Mouse (Mus musculus) layer of hippocampus, adult 2 months (tissue): ENCODE results near the gene Slc28a1. TPM values are rescaled to one million over a fixed set of nuclear protein-coding genes. Genes with fewer than 3 reads are reported as not detected.
"Not testable (repeated sequence)": the region's sequence is repeated elsewhere in the genome, so short reads cannot be mapped to it uniquely, and the experiment has no call there.

Source experiments
- DNase-seq, 2 experiments: peaks; one replicate each; pipeline ENCODE4 v3.0.0; 2022; ENCODE audit warnings: low spot score in 2 of 2
- H3K27ac ChIP-seq: fragments of 200-600 bp; 2 replicates; pipeline ENCODE4 v1.8.1; 2022
- H3K4me3 ChIP-seq: fragments of 200-600 bp; 2 replicates; pipeline ENCODE4 v1.8.1; 2022; ENCODE audit warnings: mild to moderate bottlenecking
- CTCF ChIP-seq: fragments of 200-600 bp; conservative IDR thresholded peaks from 2 replicates; pipeline ENCODE4 v1.8.1; 2022; ENCODE audit warnings: antibody characterized with exemption, mild to moderate bottlenecking, moderate library complexity
- total RNA-seq, 2 experiments: library from RNA; stranded (reverse); gene quantifications; 2 replicates each; pipeline ENCODE4 v1.2.3; 2021

The Slc28a1 gene
- total RNA-seq, 2 experiments from 2014 or later = not detected

DNA sequence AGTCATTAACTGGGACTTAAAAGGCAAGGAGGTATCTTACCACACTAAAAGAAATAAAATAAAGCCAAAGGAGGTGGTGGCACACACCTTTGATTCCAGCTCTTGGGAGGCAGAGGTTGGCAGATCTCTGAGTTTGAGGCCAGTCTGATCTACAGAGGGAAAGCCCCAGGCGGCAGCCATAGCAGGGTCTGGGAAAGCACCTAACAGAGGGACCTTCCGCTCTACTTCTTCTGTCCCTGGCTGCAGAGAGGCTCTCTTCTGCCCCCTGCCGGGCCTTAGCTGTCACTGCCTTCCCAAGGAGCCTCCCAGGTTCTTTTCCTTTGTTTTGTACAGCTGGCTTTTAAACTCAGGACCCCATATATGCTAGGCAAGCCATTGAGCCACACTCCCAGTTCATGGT, 40.4 kb downstream of the Slc28a1 start:
- Histone ChIP-seq H3K27ac (no peak overlapping the region), H3K4me3 (no peak overlapping the region)
- TF ChIP-seq CTCF = peak; percentile 99
- DNase-seq = peak; percentile 26 to 51

DNA sequence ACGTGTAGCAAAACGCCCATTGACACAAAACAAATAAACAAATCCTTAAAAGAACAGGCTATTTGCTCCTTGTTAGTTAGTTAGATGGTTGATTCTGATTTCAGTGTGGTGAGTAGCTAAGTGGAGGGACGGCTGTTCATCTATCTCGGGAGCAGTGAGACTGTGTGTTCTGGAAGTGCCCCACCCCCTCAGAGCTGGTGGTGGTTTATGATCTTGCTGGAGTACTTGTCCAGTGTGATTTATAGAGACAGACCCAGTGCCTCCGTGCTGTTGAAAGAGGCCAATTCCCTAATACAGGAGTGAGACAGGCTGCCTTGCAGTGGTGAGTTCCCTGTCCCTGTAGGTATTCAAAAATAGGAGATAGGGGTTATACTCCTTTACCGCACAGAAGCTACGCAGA, 44.3 kb downstream of the Slc28a1 start:
- no peak overlapping the region for H3K27ac ChIP-seq
- no peak for DNase-seq
- TF ChIP-seq CTCF = no peak

DNA sequence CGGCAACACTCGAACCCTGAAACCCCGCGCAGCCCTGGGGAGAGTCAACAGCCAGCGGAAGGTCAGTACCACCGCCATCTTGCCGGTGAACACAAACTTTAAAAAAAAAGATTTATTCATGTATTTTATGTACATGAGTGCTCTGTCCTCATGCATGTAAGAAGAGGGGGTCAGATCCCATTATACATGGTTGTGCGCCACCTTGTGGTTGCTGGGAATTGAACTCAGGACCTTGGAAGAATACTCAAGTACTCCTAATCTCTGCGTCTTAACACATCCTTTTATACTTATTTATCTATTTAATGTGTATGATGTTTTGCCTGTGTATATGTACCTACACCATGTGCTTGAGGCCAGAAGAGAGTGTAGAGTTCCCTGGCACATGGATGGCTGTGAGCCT, 47.1 kb downstream of the Slc28a1 start:
- TF ChIP-seq CTCF = peak; percentile 74
- Histone ChIP-seq H3K27ac (no peak overlapping the region), H3K4me3 (no peak overlapping the region)
- DNase-seq = peak in 1 of 2 experiments; percentile 20

More for the DNA sequence above, 44.3 kb downstream of the Slc28a1 start:
- no peak overlapping the region for H3K4me3 ChIP-seq

DNA sequence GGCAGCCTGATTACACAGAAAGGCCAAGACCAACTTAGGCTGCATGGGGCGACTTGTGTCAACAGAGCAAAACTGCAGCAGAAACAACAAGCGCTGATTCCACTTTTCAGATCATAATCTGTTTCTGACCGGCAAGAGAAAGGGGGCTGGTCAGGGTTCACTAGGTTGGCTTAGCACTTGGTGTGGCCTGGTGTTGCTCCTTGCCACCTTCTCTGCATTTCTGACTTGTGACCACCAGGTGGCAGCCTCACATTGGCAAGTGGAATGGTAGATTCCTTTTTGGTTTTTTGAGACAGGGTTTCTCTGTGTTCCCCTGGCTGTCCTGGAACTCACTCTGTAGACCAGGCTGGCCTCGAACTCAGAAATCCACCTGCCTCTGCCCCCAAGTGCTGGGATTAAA, 47.7 kb downstream of the Slc28a1 start:
- TF ChIP-seq CTCF = peak; percentile 83
- peak; percentile 70 to 81 for DNase-seq
- H3K27ac ChIP-seq = no peak overlapping the region
- no peak overlapping the region for H3K4me3 ChIP-seq

DNA sequence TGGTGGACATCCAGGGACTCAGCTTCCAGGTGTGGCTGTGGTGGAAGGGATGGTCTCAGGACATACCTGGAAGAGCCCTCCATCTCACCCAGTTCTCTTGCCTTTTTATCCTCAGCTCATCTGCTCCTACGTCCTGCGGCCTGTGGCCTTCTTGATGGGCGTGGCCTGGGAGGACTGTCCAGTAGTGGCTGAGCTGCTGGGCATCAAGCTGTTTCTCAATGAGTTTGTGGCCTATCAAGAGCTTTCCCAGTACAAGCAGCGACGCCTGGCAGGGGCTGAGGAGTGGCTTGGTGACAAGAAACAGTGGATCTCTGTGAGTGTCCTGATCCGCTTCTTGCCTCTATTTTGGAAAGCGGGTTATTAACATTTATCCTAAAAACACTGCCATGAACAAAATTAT, 49.8 kb downstream of the Slc28a1 start:
- H3K4me3 ChIP-seq = no peak overlapping the region
- DNase-seq = no peak
- H3K27ac ChIP-seq = no peak overlapping the region
- TF ChIP-seq CTCF = no peak

DNA sequence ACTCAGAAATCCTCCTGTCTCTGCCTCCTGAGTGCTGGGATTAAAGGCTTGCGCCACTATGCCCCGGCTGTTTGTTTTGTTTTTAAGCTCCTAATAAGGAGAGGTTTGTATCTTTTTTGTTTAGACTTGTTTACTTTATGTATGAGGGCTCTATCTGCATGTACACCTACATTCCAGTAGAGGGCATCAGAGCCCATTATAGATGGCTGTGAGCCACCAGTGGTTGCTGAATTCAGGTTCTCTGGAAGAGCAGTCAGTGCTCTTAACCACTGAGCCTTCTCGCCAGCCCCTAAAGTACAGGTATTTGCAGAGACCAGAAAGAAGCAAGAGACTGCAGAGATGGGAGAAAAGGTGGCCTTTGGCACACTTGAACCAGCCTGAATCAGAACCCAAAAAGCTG, 52.5 kb downstream of the Slc28a1 start:
- peak in 1 of 2 experiments; percentile 32 for DNase-seq

DNA sequence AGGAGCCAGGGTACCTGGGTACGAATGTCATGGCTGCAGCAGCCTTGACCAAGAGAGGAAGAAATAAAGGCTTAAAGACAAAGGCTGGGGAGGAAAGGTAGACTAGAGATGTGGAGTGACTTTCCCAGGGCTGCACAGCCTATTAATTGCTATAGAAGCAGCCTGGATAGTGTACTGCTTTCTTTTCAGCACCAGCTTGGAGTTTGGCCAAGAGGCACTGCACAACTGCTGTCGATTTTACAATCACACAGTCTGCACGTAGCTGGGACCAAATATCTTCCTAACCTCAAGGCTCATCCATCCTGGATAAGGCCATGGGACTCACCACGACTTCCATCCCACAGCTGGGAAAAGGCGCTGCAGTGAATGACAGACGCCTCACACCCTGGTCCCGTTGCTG, 54.8 kb downstream of the Slc28a1 start:
- no peak overlapping the region for H3K27ac ChIP-seq
- DNase-seq = no peak
- no peak for TF ChIP-seq CTCF
- no peak overlapping the region for H3K4me3 ChIP-seq

More for the DNA sequence above, 52.5 kb downstream of the Slc28a1 start:
- peak; percentile 89 for TF ChIP-seq CTCF
- Histone ChIP-seq H3K27ac (no peak overlapping the region), H3K4me3 (no peak overlapping the region)

DNA sequence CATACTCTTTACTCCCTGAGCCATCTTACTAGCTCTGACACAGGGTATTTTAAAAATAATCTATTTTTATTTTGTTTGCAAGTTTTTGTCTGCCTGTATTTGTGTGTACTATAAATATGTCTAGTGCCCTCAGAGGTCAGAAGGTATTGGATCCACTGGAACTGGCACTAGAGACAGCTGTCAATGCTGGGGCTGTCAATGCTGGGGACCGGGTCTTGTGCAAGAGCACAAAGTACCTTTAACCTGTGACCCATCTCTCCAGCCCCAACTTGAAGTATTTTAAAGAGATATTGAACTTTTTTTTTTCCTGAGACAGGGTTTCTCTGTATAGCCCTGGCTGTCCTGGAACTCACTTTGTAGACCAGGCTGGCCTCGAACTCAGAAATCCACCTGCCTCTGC, 59.3 kb downstream of the Slc28a1 start:
- H3K27ac ChIP-seq = no peak overlapping the region
- TF ChIP-seq CTCF = no peak
- H3K4me3 ChIP-seq = no peak overlapping the region

DNA sequence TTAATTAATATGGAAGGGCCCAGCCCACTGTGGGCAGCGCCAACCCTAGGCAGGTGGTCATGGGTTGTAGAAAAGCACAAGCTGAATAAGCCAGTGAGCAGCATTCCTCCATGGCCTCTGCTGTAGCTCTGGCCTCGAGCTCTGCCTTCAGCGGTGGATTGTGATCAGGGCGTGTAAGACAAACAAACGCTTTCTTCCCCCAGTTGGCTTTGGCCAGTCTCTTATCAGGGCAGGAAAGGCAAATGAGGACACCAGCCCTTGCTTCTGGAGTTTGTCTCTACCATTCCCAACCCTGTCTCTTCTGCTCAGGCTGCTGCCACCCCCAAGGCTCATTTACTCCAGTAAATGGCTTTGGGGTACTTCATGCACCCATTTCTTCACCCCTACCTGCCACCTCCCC, 60.1 kb downstream of the Slc28a1 start:
- Histone ChIP-seq H3K27ac (no peak overlapping the region), H3K4me3 (no peak overlapping the region)
- TF ChIP-seq CTCF = no peak
- DNase-seq = no peak

More for the DNA sequence above, 59.3 kb downstream of the Slc28a1 start:
- DNase-seq = no peak

DNA sequence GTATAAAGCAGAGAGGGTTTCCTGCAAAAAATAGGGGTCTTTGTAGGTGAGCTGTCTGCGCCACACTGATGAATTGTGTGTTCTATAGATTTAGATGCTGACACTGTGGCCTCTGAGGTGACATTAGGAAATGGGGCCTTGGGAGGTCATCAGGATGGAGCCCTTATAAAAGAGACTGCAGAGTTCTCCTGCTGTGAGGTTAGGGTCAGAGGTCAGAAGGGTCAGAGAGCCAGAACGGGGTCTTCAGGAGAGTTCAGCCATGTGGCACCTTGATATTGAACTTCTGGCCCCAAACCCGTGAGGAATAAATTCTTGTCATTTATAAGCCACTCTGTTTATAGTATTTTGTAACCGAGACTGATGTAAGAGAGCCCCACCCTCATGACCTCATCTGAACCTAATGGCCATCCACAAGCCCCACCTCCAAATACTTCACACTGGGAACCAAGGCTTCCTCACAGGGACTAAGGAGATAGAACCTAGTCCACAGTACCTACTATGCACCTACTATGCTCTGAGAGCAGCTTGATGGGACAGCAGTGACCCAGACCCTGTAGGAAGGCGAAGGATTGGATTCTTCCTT, 61.7 kb downstream of the Slc28a1 start:
- no peak for DNase-seq
- no peak for TF ChIP-seq CTCF
- Histone ChIP-seq H3K27ac (no peak overlapping the region), H3K4me3 (no peak overlapping the region)

DNA sequence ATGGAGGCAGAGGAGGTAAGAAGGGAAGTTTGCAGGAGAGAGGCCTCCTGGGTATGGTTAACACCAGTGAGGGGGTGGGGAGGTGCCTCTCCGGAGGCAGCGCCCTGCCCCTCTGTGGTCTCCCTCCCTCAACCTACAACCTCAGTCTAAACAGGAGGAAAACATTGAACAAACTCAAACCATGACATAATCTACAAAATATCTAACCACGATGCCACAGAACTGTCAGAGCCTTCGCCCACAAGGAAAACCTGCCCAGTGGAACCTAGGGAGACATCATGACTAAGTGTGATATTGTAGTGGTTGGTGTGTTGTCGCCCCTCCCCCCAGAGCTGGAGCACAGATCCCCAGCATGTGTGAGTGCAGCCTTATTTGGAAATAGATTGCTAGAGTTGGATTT, 64.9 kb downstream of the Slc28a1 start:
- no peak overlapping the region for H3K4me3 ChIP-seq
- DNase-seq = no peak
- TF ChIP-seq CTCF = no peak
- no peak overlapping the region for H3K27ac ChIP-seq

DNA sequence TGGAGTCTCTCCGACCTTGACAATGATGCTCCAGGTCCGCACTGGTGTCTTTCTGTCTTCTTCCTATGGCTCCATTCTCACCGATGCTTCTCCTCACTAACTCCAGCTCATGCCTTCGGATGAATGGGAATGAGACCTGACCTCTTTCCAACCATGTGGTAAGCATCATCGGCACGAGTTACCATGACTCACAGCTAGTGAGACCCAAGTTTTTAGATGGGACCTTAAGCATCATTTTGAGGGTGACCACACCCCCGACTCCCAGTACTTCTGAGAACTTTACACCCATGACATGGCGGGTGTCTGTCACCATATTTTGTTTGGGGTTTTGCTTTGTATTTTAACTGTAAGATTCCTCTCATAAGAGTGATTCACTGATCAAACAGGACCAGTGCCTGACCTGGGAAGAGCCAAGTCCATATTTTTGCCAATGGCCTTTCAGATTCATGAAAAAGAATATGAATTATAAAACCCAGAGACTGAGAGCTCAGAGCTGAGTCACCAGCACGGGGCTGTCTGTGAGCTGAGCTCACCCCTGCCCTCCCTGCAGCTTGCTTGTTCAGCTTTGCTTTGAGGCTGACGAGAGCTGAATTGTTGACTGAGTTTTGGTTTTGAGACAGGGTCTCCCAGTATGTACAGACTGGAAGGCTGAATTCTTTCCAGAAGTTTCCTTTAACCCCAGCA, 68.0 kb downstream of the Slc28a1 start:
- no peak for TF ChIP-seq CTCF
- Histone ChIP-seq H3K27ac (no peak overlapping the region), H3K4me3 (no peak overlapping the region)
- DNase-seq = no peak

DNA sequence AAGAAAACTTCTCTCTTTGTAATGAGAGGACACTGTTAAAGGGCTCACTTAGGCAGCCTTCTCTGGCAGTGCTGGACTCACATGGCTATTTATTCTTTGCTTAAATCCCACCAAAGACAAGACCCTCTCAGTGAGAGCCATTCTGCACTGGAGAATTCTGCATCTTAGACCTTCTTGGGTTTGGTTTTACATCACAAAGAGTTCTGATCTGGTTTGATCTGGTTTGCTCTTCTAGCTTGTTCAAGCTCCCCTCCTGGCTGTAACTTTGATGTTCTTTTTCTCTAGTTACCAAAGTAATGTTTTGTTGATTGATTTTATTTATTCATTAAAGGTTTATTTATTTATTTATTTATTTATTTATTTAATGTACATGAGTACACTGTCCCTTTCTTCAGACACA, 68.6 kb downstream of the Slc28a1 start:
- no peak for TF ChIP-seq CTCF
- Histone ChIP-seq H3K4me3 (no peak overlapping the region), H3K27ac (no peak overlapping the region)
- no peak for DNase-seq

DNA sequence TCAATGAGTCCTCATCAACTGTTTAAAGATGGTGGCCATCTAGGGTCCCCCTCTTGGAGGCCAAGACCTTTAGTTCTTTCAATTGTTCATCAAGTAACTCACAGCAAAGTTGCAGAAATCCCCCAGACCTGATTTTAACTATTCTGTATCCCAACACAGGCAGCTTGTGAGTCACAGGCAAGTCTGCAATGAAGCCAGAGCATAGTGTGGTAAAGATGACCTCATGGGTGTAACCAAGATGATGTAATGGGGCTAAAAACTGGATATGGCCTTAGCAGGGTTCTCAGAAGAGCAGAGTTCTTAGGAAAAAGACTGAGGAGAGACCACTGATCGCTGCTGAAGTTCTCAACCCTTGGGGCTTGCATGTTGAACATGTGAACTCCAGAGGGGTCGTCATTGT, 69.5 kb downstream of the Slc28a1 start:
- no peak for DNase-seq
- no peak for TF ChIP-seq CTCF
- no peak overlapping the region for H3K4me3 ChIP-seq
- no peak overlapping the region for H3K27ac ChIP-seq

DNA sequence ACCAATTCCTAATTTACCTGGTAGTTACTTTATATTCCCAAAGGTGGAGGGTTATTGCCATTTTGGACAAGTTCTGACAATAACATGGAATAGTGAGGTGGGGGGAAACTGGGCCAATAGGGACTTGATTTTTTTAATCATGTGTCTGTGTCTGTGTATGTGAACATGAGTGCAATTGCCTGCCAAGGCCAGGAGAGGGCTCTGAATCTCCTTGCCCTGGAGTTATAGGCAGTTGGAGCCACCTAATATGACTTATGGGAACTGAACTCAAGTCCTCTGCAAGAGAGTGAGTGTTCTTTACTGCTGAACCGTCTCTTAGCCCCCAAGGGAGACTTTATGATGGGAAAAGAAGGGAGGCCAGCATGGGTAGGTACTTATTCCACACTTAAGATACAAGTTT, 70.1 kb downstream of the Slc28a1 start:
- H3K27ac ChIP-seq = no peak overlapping the region
- no peak for TF ChIP-seq CTCF
- no peak for DNase-seq
- no peak overlapping the region for H3K4me3 ChIP-seq

DNA sequence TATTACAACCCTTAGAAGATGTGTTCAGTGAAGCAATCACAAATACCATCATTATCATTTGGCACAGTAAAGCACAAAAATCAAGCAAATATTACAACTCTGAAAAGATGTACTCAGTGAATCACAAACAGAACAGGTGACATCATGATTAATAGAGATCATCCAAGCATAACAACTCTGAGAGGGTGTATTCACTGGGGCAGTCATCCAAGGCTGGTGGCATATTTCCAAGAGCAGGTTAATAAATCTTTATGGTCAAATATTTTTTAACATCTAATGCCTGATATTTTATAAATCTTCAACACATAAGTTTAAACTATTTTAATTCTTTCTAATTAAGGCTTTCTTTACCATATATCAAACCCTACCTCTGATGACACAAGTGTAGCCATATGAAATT, 71.4 kb downstream of the Slc28a1 start:
- H3K27ac ChIP-seq, H3K4me3 ChIP-seq, DNase-seq: not testable (repeated sequence)
